Mouse (Mus musculus) myocyte (in vitro differentiated cells): ENCODE measurements around the gene Gm28308. TPM values are rescaled to one million over a fixed set of nuclear protein-coding genes. Genes with fewer than 3 reads are reported as not detected.

Source experiments
- H3K27me3 ChIP-seq: one replicate; pipeline ENCODE4 v1.6.1; 2011; ENCODE audit not compliant: control insufficient read depth, insufficient read depth, insufficient read length
- H3K36me3 ChIP-seq: one replicate; pipeline ENCODE4 v1.6.1; 2011; ENCODE audit not compliant: control insufficient read depth, insufficient read depth
- H3K4me2 ChIP-seq: one replicate; pipeline ENCODE4 v1.6.1; 2011; ENCODE audit warnings: low read depth, control low read depth
- H3K4me3 ChIP-seq: one replicate; pipeline ENCODE4 v1.5.1; 2011; ENCODE audit warnings: mild to moderate bottlenecking, control low read depth, moderate library complexity
- H3K79me2 ChIP-seq: one replicate; pipeline ENCODE4 v1.6.1; 2011; ENCODE audit not compliant: control insufficient read depth, insufficient read depth
- H3ac ChIP-seq: one replicate; pipeline ENCODE4 v1.6.1; 2011; ENCODE audit not compliant: control insufficient read depth, insufficient read length
- CEBPB ChIP-seq: IDR thresholded peaks from 2 replicates; pipeline ENCODE4 v1.6.1; 2011; ENCODE audit warnings: mild to moderate bottlenecking, moderate library complexity; ENCODE audit not compliant: poor library complexity, insufficient read depth, severe bottlenecking
- E2F4 ChIP-seq: IDR thresholded peaks from one replicate; pipeline ENCODE4 v1.6.1; 2011; ENCODE audit warnings: mild to moderate bottlenecking, control low read depth, moderate library complexity; ENCODE audit not compliant: insufficient read depth
- MAX ChIP-seq: IDR thresholded peaks from one replicate; pipeline ENCODE4 v1.6.1; 2011; ENCODE audit warnings: low read depth, mild to moderate bottlenecking, control low read depth
- MYOD1 ChIP-seq, 3 experiments: IDR thresholded peaks; one replicate each; pipeline ENCODE4 v1.6.1; 2011; ENCODE audit warnings: control low read depth in 2 of 3, low read depth in 2 of 3, mild to moderate bottlenecking in 2 of 3, moderate library complexity in 1 of 3; ENCODE audit not compliant: insufficient read length in 2 of 3, control insufficient read depth in 1 of 3
- MYOG ChIP-seq, 3 experiments: IDR thresholded peaks; one replicate each; pipeline ENCODE4 v1.6.1; 2011; ENCODE audit warnings: control low read depth in 2 of 3, low read depth in 2 of 3, mild to moderate bottlenecking in 2 of 3; ENCODE audit not compliant: insufficient read length in 2 of 3, control insufficient read depth in 1 of 3, insufficient read depth in 1 of 3
- POLR2A ChIP-seq: IDR thresholded peaks from one replicate; pipeline ENCODE4 v1.6.1; 2011; ENCODE audit warnings: low read depth, mild to moderate bottlenecking, control low read depth, moderate library complexity; ENCODE audit not compliant: insufficient read length
- POLR2AphosphoS2 ChIP-seq: IDR thresholded peaks from one replicate; pipeline ENCODE4 v1.6.1; 2011; ENCODE audit warnings: low read depth, control low read depth; ENCODE audit not compliant: insufficient read length
- REST ChIP-seq: IDR thresholded peaks from one replicate; pipeline ENCODE4 v1.6.1; 2011; ENCODE audit warnings: mild to moderate bottlenecking, control low read depth, moderate library complexity; ENCODE audit not compliant: insufficient read depth, insufficient read length
- SRF ChIP-seq: IDR thresholded peaks from one replicate; pipeline ENCODE4 v1.6.1; 2011; ENCODE audit warnings: low read depth; ENCODE audit not compliant: control insufficient read depth, insufficient read length
- TCF12 ChIP-seq: IDR thresholded peaks from one replicate; pipeline ENCODE4 v1.6.1; 2011; ENCODE audit warnings: mild to moderate bottlenecking, control low read depth; ENCODE audit not compliant: poor library complexity, insufficient read depth, severe bottlenecking
- TCF3 ChIP-seq: IDR thresholded peaks from one replicate; pipeline ENCODE4 v1.6.1; 2011; ENCODE audit warnings: low read depth, control low read depth; ENCODE audit not compliant: insufficient read length
- USF1 ChIP-seq: IDR thresholded peaks from one replicate; pipeline ENCODE4 v1.6.1; 2011; ENCODE audit warnings: low read depth, mild to moderate bottlenecking, control low read depth, moderate library complexity
- polyA plus RNA-seq: library from polyadenylated mRNA; unstranded; fragments of >200 nt; fragmentation: generic; extraction: Trizol; gene quantifications from one replicate; pipeline ENCODE4 v1.2.1, GENCODE M21; 2012; ENCODE audit warnings: missing spikeins

The Gm28308 gene
- polyA plus RNA-seq, 1 experiment = 0.52 TPM

GRCm38 (mm10) chr6:52179690-52180089, 33.4 kb downstream of the Gm28308 start:
- Histone ChIP-seq H3K79me2 (no peaks in the 10 kb centered on the region), H3K36me3 (no peaks in the 10 kb centered on the region), H3ac (no peak overlapping the region), H3K4me2 (no peak overlapping the region), H3K27me3 (no peaks in the 10 kb centered on the region), H3K4me3 (no peak overlapping the region)
- TF ChIP-seq USF1 (no peak), E2F4 (no peak), TCF3 (no peak), MYOG (IDR thresholded peaks at IDR 0.05; ENCODE audit: control insufficient read depth in 1 of 3, insufficient read depth in 1 of 3, insufficient read length in 2 of 3, low read depth in 2 of 3) (no peak), SRF (no peak), MYOD1 (IDR thresholded peaks at IDR 0.05; ENCODE audit: control insufficient read depth in 1 of 3, insufficient read length in 2 of 3, low read depth in 2 of 3) (no peak), POLR2AphosphoS2 (no peak), REST (no peak), CEBPB (no peak), TCF12 (no peak), MAX (no peak)

DNA sequence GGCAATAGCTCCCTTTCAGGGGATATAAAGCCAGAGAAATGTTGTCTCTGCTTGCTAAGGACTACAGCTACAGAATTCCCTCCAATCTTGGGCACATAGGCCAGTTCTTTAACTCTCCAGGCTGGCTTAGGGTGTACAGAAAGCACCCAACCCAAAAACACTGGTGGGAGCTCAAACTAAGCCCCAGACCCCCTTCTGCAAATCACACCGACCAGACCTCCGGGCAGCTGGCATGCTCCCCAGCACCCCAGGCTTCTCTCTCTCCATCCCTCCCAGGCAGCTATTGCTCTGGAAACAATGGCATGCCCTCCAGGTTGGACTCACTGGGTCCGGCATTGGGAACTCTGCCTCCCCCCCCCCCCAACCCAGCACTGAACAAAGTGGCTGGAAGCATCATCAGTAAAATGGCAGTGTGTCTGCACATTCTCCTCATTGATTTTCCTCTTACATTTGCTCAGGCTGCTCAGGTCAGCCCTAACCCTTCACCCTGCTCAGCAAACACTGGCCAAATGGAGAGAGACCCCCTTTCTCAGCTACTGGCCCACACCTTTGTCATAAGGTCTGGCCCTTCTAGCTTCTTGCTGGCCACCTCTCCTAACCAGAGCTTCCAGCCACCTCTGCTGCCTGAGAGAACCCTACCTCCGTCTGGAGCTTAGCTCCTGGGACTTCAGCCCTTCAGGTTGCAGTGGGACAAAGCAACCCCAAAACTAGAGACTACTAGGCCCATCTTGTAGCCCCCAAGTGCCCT, 34.0 kb downstream of the Gm28308 start:
- Histone ChIP-seq H3K4me2 (no peak overlapping the region), H3K27me3 (no peaks in the 10 kb centered on the region), H3K36me3 (no peaks in the 10 kb centered on the region), H3ac (no peak overlapping the region), H3K79me2 (no peaks in the 10 kb centered on the region), H3K4me3 (no peak overlapping the region)
- TF ChIP-seq POLR2AphosphoS2 (no peak), MYOG (IDR thresholded peaks at IDR 0.05; ENCODE audit: control insufficient read depth in 1 of 3, insufficient read depth in 1 of 3, insufficient read length in 2 of 3, low read depth in 2 of 3) (no peak), MYOD1 (IDR thresholded peaks at IDR 0.05; ENCODE audit: control insufficient read depth in 1 of 3, insufficient read length in 2 of 3, low read depth in 2 of 3) (no peak), E2F4 (no peak), MAX (no peak), POLR2A (no peak), TCF12 (no peak), REST (no peak), SRF (no peak)

GRCm38 (mm10) chr6:52177806-52178205, 35.3 kb downstream of the Gm28308 start:
- Histone ChIP-seq H3ac (no peak overlapping the region), H3K4me3 (no peak overlapping the region), H3K79me2 (no peaks in the 10 kb centered on the region), H3K36me3 (no peaks in the 10 kb centered on the region), H3K27me3 (no peaks in the 10 kb centered on the region), H3K4me2 (no peak overlapping the region)
- TF ChIP-seq MYOD1 (IDR thresholded peaks at IDR 0.05; ENCODE audit: control insufficient read depth in 1 of 3, insufficient read length in 2 of 3, low read depth in 2 of 3) (no peak), USF1 (no peak), POLR2AphosphoS2 (no peak), CEBPB (no peak), SRF (no peak), MYOG (IDR thresholded peaks at IDR 0.05; ENCODE audit: control insufficient read depth in 1 of 3, insufficient read depth in 1 of 3, insufficient read length in 2 of 3, low read depth in 2 of 3) (no peak), MAX (no peak), TCF12 (no peak), POLR2A (no peak), TCF3 (no peak), REST (no peak), E2F4 (no peak)

- Histone ChIP-seq H3K4me2 (no peak within 1 kb of the TSS), H3K79me2 (no peaks in the 10 kb centered on the region), H3K36me3 (no peaks in the 10 kb centered on the region), H3K4me3 (no peak within 1 kb of the TSS), H3ac (no peak within 1 kb of the TSS), H3K27me3 (no peaks in the 10 kb centered on the region)
- TF ChIP-seq USF1 = no peak
- TF ChIP-seq TCF3 = no peak
- no peak for TF ChIP-seq E2F4
- TF ChIP-seq POLR2AphosphoS2 = no peak
- no peak for TF ChIP-seq POLR2A
Observed at GRCm38 (mm10) chr6:52177061-52177735, 35.9 kb downstream of the Gm28308 start, which contains the start of gene 5730596B20Rik. Gene 5730596B20Rik (plus strand): TSS chr6:52177498.

DNA sequence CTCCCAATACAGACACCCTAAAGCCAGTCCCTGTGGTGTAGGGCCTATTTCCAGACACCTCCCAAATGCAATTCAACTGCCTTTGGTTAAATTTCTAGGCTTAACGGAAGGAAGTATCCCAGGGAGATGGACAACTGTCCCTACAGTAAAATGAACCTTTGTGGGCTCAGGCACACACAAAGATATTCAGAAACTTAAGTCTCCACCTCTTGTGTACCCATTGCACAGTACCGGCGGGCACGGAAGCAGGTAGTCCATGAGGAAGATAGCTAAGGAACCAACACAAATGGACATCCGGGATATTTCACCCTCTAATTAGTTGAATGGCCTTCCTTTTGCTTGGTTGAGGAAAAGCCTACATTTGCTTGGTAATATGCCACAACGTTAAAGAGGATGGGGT, 36.7 kb downstream of the Gm28308 start:
- Histone ChIP-seq H3K4me2 (no peak overlapping the region), H3K79me2 (no peaks in the 10 kb centered on the region), H3K4me3 (no peak overlapping the region), H3K36me3 (no peaks in the 10 kb centered on the region), H3K27me3 (no peaks in the 10 kb centered on the region), H3ac (no peak overlapping the region)
- TF ChIP-seq MAX (no peak), USF1 (no peak), CEBPB (no peak), TCF12 (no peak), SRF (no peak), MYOG (IDR thresholded peaks at IDR 0.05; ENCODE audit: control insufficient read depth in 1 of 3, insufficient read depth in 1 of 3, insufficient read length in 2 of 3, low read depth in 2 of 3) (no peak), POLR2AphosphoS2 (no peak), E2F4 (no peak), TCF3 (no peak)
